Mouse (Mus musculus): ENCODE results near the gene Tmprss7.

Gene Tmprss7

GRCm38 (mm10) chr16:45693558-45693957, at the start of gene Tmprss7:
Gene Tmprss7, minus strand, starts transcription at chr16:45693658.
- DNase-seq = no peak

GRCm38 (mm10) chr16:45742615-45743476, 49.4 kb upstream of the Tmprss7 start, which contains the start of gene Abhd10:
Gene Abhd10, minus strand, starts transcription at chr16:45742955.
- peak; percentile 99 for DNase-seq

- no peak for DNase-seq
Observed at GRCm38 (mm10) chr16:45737880-45738279, 44.4 kb upstream of the Tmprss7 start.

GRCm38 (mm10) chr16:45736724-45737123, 43.3 kb upstream of the Tmprss7 start:
- DNase-seq = no peak

- no peak for DNase-seq
Observed at GRCm38 (mm10) chr16:45729163-45729562, 35.7 kb upstream of the Tmprss7 start.

GRCm38 (mm10) chr16:45724742-45725102, 31.3 kb upstream of the Tmprss7 start:
- DNase-seq = peak; percentile 72

- DNase-seq = peak; percentile 86
Observed at GRCm38 (mm10) chr16:45724061-45724741, 30.7 kb upstream of the Tmprss7 start, which contains the start of gene Tagln3. Gene Tagln3, minus strand, starts transcription at chr16:45724608.

GRCm38 (mm10) chr16:45723172-45723901, 29.9 kb upstream of the Tmprss7 start:
- DNase-seq = peak; percentile 72

- DNase-seq = peak; percentile 70
Observed at GRCm38 (mm10) chr16:45722460-45722951, 29.0 kb upstream of the Tmprss7 start.

GRCm38 (mm10) chr16:45720022-45720630, 26.7 kb upstream of the Tmprss7 start:
- DNase-seq = peak; percentile 75

GRCm38 (mm10) chr16:45718296-45718695, 24.8 kb upstream of the Tmprss7 start:
- DNase-seq = no peak

- no peak for DNase-seq
Observed at GRCm38 (mm10) chr16:45714489-45715150, 21.2 kb upstream of the Tmprss7 start.

- no peak for DNase-seq
Observed at GRCm38 (mm10) chr16:45713878-45714277, 20.4 kb upstream of the Tmprss7 start.

- DNase-seq = no peak
Observed at GRCm38 (mm10) chr16:45713261-45713660, 19.8 kb upstream of the Tmprss7 start.

GRCm38 (mm10) chr16:45711263-45711662, 17.8 kb upstream of the Tmprss7 start:
- peak; percentile 52 for DNase-seq

- no peak for DNase-seq
Observed at GRCm38 (mm10) chr16:45699301-45699700, 5.8 kb upstream of the Tmprss7 start.

- DNase-seq = no peak
Observed at GRCm38 (mm10) chr16:45697996-45698395, 4.5 kb upstream of the Tmprss7 start.

- DNase-seq = peak; percentile 60
Observed at GRCm38 (mm10) chr16:45695445-45696160, 2.1 kb upstream of the Tmprss7 start.

GRCm38 (mm10) chr16:45692851-45693250, 607 bp downstream of the Tmprss7 start:
- no peak for DNase-seq

- no peak for DNase-seq
Observed at GRCm38 (mm10) chr16:45690178-45690577, 3.3 kb downstream of the Tmprss7 start.

GRCm38 (mm10) chr16:45686833-45687232, 6.6 kb downstream of the Tmprss7 start:
- peak; percentile 90 for DNase-seq

Data from cerebellum, adult 9-10 months (tissue).